Mouse (Mus musculus) skeletal muscle tissue, adult 2 months (tissue): ENCODE measurements at regions not wholly inside any gene's neighbourhood (a gene's known extent, or its start where the extent isn't known, plus 50 kb on each side); places are given as distances from the start of the nearest gene placed in this dataset.
"Not testable (repeated sequence)": the region's sequence is repeated elsewhere in the genome, so short reads cannot be mapped to it uniquely, and the experiment has no call there.

Experiments used
- DNase-seq: peaks from one replicate; pipeline ENCODE4 v3.0.0-alpha.2; 2012; ENCODE audit warnings: low read depth, low spot score

- DNase-seq = no peak
Measured at GRCm38 (mm10) chr4:18620361-18620760, 984.9 kb upstream of the Gm12353 start.

DNA sequence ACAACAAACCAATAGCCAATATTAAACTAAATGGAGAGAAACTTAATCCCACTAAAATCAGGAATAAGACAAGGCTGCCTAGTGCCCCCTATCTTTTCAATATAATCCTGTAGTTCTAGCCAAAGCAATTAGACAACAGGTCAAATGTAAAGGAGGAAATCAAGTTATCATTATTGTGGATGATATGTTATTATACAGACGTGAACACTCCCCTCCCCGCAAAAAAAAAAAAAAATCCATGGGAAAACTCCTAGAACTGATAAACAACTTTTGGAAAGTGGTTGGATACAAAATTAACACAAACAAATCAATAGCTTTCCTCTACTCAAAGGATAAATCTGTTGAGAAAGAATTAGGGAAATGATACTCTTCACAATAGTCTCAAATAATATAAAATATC lies 966.2 kb upstream of the Gm12353 start:
- no peak for DNase-seq

DNA sequence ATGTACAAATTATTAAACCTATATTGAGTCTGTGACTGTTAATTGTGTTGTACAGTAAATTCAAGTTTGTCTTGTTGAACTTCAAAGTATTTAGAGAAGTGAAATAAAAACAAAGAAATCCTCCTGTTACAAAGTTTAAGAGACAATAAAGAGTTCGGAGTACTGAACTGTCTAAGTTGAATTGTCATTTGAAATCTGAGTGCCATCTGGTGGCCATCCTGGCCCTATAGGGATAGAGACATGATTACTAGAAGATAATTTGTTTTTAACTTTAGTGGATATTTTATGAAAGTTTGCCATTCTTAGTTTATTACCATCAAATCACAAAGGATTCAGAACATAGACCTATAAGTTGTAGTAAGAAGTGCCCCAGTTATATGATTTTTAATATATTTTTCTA lies 956.1 kb upstream of the Gm12353 start:
- DNase-seq = no peak

DNA sequence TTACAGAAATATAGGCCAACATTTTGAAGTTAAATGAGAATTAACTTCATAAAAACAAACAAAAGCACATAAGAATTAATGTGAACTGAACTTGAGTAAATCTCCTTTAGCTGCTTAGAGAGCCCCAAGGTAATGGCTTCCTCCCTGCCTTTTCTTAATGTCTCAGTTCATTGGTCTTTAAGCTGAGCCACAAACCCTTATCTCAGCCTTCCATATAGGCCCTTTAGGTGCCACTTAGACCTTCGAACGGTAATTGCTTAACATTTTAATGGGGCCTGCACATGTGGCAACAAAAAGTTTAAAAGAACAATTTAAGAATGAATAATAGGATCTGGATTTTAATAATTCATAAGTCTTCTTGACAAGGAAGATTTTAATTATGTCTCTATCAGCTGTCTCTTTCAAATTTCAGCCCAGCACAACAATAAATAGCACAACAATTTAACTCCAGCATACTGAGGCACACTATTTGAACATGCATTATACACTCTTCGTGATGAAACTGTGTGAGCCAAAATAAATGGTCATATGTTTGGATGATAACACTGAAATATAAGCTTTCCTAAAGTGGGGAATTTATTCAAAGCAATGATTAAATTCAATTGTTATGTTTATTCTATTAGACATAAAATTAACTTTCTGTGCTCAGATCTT lies 919.2 kb upstream of the Gm12353 start:
- no peak for DNase-seq

DNA sequence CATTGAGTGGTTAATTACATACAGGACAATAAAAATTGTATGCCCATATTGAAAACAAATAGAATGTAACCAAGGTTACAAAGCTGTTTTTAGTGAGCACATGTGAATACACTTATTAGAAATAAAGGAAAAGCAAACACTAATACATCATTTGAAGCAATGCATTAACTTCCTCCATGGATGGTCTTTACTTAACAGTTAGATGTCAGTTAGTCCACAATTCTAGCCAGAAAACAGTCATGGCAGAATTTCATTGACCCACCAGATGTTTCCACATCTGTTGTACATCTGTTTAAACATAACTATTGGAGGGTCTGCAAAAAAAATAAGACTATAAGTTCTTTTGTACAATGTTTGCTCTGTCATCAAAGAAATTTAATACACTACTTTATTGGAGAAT lies 911.2 kb upstream of the Gm12353 start:
- DNase-seq = no peak

GRCm38 (mm10) chr4:18696246-18696645 lies 909.0 kb upstream of the Gm12353 start:
- DNase-seq = no peak

DNA sequence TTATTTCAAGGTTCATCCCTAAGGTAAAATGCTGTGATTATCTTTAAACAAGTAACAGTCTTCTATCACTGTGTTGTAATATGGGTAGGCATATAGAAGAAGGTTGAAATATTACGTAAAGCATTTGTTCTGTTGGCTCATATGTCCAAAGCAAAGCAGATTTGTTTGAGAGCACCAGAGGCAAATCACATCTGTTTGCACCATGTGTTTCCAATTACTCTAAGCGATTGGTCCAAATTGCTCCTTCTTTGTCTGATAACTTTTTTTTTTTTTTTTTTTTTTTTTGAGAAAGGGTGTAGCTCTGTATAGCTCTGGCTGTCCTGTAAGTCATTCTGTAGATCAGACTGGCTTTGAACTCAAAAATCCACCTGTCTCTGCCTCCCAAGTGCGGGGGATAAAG lies 861.0 kb upstream of the Gm12353 start:
- DNase-seq = no peak

GRCm38 (mm10) chr4:18788398-18788797 lies 816.9 kb upstream of the Gm12353 start:
- DNase-seq = no peak

DNA sequence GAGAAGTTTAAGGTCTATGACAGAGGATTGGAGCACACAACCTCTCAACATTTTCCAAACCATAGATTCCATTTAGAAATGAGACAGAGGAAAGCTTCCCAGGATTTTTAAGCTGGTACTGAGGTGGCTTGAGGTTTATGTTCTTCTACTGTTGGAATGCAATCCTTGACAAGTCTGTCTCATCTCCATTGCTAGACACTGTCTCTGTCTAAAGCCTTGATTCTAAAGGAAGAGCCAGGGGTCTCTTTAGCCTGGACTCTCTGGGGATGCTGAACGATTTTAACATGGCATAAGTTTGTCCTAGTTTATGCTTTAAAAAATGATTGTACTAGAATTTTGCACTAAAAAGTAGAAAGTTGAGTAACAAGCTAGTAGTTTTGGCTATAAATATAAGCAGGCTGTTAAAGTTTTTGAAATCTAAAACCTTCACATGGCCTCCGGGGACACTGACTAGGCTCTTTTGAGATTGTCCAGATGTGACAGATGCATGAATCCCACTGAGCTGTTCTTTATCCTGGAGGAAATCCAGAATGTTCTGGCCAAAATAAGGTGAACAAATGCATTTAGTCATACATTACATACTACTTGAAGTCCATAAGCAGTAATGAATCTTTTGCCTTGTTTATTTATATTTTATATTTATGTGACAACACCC lies 809.4 kb upstream of the Gm12353 start:
- DNase-seq = peak; percentile 6

DNA sequence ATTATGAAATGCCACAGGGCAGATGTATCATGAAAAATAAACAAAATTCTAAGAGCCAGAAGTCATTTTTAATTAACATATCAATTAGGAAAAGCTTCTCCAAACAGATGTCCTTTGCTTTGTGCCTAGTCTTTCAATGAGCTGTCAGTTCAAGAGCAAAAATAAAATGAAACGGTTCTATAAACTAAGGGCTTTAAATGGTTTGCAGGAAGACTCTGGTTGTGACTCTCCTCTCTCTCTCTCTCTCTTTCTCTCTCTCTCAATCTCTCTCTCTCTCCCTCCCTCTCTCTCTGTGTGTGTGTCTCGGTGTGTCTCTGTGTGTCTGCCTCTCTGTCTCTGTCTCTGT lies 808.9 kb upstream of the Gm12353 start:
- no peak for DNase-seq

DNA sequence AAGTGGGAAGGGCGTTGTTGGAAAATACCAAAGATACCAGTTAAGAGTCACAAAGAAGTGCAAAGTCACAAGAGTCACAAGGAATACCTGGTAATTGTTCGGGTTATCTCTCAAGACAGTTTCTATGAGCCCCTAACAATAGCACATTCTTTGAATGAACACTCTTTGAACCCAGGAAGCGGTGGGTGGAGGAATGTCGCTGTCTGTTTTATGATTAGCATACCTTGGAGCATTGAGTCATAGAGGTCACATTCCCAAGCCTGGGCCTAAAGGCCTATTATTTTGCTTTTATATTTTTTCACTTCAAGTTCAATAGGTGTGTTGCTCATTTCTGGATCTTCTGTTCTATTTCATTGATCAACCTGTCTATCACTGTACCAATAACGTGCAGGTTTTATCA lies 802.1 kb upstream of the Gm12353 start:
- not testable (repeated sequence) for DNase-seq
